Mouse (Mus musculus) hindbrain, embryonic 10.5 days (tissue): ENCODE results near the gene Kcnk1. TPM values are rescaled to one million over a fixed set of nuclear protein-coding genes. Genes with fewer than 3 reads are reported as not detected.

Experiments used
- DNase-seq: peaks from one replicate; pipeline ENCODE4 v3.0.0-alpha.2; 2017; ENCODE audit warnings: low spot score
- H3K27ac ChIP-seq: fragments of 300-500 bp; sonication (generic); 2 replicates; pipeline ENCODE4 v1.5.1; 2016; ENCODE audit warnings: mild to moderate bottlenecking, moderate library complexity
- H3K27me3 ChIP-seq: fragments of 300-500 bp; sonication (generic); 2 replicates; pipeline ENCODE4 v1.6.1; 2016; ENCODE audit warnings: mild to moderate bottlenecking; ENCODE audit not compliant: poor library complexity, insufficient read depth, severe bottlenecking
- H3K36me3 ChIP-seq: fragments of 300-500 bp; sonication (generic); 2 replicates; pipeline ENCODE4 v1.6.1; 2016; ENCODE audit warnings: mild to moderate bottlenecking, moderate library complexity
- H3K4me1 ChIP-seq: fragments of 300-500 bp; sonication (generic); replicated peaks from 2 replicates; pipeline ENCODE4 v1.6.1; 2016; ENCODE audit warnings: mild to moderate bottlenecking
- H3K4me3 ChIP-seq: fragments of 300-500 bp; sonication (generic); 2 replicates; pipeline ENCODE4 v1.5.1; 2016; ENCODE audit warnings: mild to moderate bottlenecking, moderate library complexity
- H3K9me3 ChIP-seq: fragments of 300-500 bp; sonication (generic); 2 replicates; pipeline ENCODE4 v1.6.1; 2016; ENCODE audit warnings: mild to moderate bottlenecking, moderate library complexity
- WGBS: fragments of 180-500 bp; shearing (Covaris S2); methylation state at CpG from one replicate; pipeline ENCODE4 v1.1.7; 2016; 5-methylcytosine and 5-hydroxymethylcytosine counted together
- polyA plus RNA-seq: library from polyadenylated mRNA; unstranded; fragments of >200 nt; fragmentation: Nextera tagmentation; extraction: Ambion mirVana; gene quantifications from 2 replicates; pipeline ENCODE4 v1.2.1, GENCODE M21; 2016

Kcnk1 gene
- polyA plus RNA-seq, 1 experiment from 2014 or later, result 6.8 TPM

- Histone ChIP-seq H3K27ac (no peak overlapping the region), H3K27me3 (no peaks in the 10 kb centered on the region; the same call in 1 of the 2 replicates), H3K4me1 (peaks cover 16% of the 10 kb centered on the region), H3K36me3 (no peaks in the 10 kb centered on the region), H3K9me3 (no peaks in the 10 kb centered on the region), H3K4me3 (no peak overlapping the region)
- 84% methylated on average over 6 of the region's 6 CpGs for WGBS
- no peak for DNase-seq
Observed at GRCm38 (mm10) chr8:126068136-126068535, 73.2 kb downstream of the Kcnk1 start.

- no peaks in the 10 kb centered on the region for H3K36me3 ChIP-seq
- peaks cover 26% of the 10 kb centered on the region for H3K4me1 ChIP-seq
- peak overlapping the region; percentile 85 for H3K27ac ChIP-seq
- no peaks in the 10 kb centered on the region for H3K9me3 ChIP-seq
- no peaks in the 10 kb centered on the region; the same call in 1 of the 2 replicates for H3K27me3 ChIP-seq
- no peak for DNase-seq
- WGBS, result 62% methylated on average over 5 of the region's 5 CpGs
- H3K4me3 ChIP-seq, result peak overlapping the region; percentile 13; the same call in 1 of the 2 replicates
Observed at GRCm38 (mm10) chr8:126072678-126073077, 77.7 kb downstream of the Kcnk1 start.

- peak; percentile 65 for DNase-seq
- H3K4me3 ChIP-seq, result peak overlapping the region; percentile 13; the same call in 1 of the 2 replicates
- WGBS, result 27% methylated on average over 7 of the region's 7 CpGs
Observed at GRCm38 (mm10) chr8:126073141-126073740, 78.3 kb downstream of the Kcnk1 start.

GRCm38 (mm10) chr8:126074111-126074510 is 79.1 kb downstream of the Kcnk1 start:
- Histone ChIP-seq H3K27me3 (no peaks in the 10 kb centered on the region; the same call in 1 of the 2 replicates), H3K27ac (peak overlapping the region; percentile 85), H3K36me3 (no peaks in the 10 kb centered on the region), H3K4me1 (peaks cover 26% of the 10 kb centered on the region), H3K9me3 (no peaks in the 10 kb centered on the region), H3K4me3 (no peak overlapping the region)
- no peak for DNase-seq
- 83% methylated on average over 1 of the region's 1 CpGs for WGBS

More at GRCm38 (mm10) chr8:126073141-126073740, 78.3 kb downstream of the Kcnk1 start:
- H3K9me3 ChIP-seq, result no peaks in the 10 kb centered on the region
- H3K4me1 ChIP-seq, result peaks cover 26% of the 10 kb centered on the region
- no peaks in the 10 kb centered on the region; the same call in 1 of the 2 replicates for H3K27me3 ChIP-seq
- H3K27ac ChIP-seq, result peak overlapping the region; percentile 85
- no peaks in the 10 kb centered on the region for H3K36me3 ChIP-seq

- H3K27me3 ChIP-seq, result no peaks in the 10 kb centered on the region; the same call in 1 of the 2 replicates
- no peak overlapping the region for H3K27ac ChIP-seq
- no peaks in the 10 kb centered on the region for H3K9me3 ChIP-seq
- H3K4me3 ChIP-seq, result no peak overlapping the region
- H3K36me3 ChIP-seq, result no peaks in the 10 kb centered on the region
- H3K4me1 ChIP-seq, result peaks cover 26% of the 10 kb centered on the region
- peak; percentile 78 for DNase-seq
- WGBS, result 18% methylated on average over 10 of the region's 10 CpGs
Observed at GRCm38 (mm10) chr8:126075400-126075799, 80.4 kb downstream of the Kcnk1 start.

Other genes starting within 250 kb of the Kcnk1 start
- 0.39 and 0.52 TPM in 2 replicates for gene Pcnx2, start 96.9 kb upstream of the Kcnk1 start, polyA plus RNA-seq
- 0.02 and 0.03 TPM in 2 replicates for gene Map3k21, start 84.7 kb upstream of the Kcnk1 start, polyA plus RNA-seq